Mouse (Mus musculus) ovary, postnatal 10 days (tissue): ENCODE measurements around the gene Cyb5d2.
"Not testable (repeated sequence)": the region's sequence is repeated elsewhere in the genome, so short reads cannot be mapped to it uniquely, and the experiment has no call there.

Source experiments
- DNase-seq: peaks from one replicate; pipeline ENCODE4 v3.0.0; 2022; ENCODE audit warnings: low spot score

Cyb5d2 gene

DNA sequence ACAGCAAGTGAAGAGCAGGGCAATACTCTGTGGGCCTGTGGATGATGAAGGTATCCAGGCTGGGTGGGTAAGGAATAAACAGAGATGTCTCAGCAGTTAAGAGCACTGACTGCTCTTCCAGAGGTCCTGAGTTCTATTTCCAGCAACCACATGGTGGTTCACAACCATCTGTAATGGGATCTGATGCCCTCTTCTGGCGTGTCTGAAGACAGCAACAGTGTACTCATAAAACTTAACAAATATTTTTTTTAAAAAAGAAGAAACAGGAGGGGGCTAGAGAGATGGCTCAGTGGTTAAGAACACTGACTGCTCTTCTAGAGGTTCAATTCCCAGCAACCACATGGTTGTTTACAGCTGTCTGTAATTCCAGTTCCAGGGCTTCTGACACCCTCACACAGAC is 23.3 kb downstream of the Cyb5d2 start:
- DNase-seq: not testable (repeated sequence)

DNA sequence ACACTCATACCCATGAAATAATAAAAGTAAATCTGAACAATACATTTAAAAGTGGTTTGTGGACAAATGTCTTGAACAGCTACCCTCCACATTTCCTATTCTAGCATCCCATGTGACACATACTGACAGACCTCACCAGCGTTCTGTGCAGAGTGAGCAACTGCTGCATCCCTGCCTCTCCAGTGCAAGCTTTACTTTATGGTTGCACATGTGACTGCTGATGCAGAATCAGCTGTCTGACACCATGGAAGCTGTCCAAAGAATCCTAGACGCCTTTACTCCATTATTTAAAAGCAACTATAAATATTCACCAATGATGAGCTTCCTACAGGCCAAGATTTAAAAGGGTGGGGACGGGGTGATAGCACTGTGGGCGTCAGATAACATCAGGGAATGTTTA is 24.5 kb downstream of the Cyb5d2 start:
- DNase-seq: no peak

DNA sequence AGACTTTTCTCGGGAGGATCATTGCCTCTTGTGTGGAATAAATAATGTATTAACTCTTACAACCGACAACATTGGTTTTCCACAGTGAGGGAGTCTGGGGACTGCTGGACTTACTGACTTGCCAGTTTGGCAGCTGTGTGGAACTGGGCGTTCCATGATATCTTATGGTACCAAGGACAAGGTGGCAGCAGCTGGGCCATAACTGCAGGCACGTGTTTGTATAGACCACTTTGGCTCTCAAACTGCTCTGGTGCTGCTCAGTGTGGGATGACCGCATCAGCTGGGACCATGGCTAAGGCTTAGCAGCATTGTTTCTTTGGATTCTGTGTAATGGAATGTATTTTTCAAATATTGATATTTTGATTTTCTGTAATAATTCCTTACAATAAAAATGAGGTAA is 25.1 kb downstream of the Cyb5d2 start:
- DNase-seq: no peak

DNA sequence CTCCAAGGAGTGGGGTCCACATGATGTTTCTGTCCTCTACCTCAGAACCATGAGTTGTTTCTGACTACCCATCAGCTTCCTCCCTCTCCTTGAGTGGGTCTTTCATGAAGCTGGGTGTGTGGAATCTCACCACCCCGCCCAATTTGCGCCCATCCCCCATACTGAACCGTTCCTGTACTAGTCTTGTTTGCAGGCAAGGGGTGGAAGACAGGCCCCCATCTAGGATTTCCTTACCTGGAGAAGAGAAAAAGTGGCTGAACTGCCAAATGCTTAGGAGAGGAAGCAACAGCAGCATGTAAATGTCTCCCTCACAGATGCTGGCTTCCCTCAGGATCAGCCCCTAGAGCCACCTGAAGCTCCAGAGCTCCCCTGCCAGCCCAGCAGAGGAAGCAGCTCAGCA is 25.6 kb downstream of the Cyb5d2 start:
- DNase-seq: no peak

DNA sequence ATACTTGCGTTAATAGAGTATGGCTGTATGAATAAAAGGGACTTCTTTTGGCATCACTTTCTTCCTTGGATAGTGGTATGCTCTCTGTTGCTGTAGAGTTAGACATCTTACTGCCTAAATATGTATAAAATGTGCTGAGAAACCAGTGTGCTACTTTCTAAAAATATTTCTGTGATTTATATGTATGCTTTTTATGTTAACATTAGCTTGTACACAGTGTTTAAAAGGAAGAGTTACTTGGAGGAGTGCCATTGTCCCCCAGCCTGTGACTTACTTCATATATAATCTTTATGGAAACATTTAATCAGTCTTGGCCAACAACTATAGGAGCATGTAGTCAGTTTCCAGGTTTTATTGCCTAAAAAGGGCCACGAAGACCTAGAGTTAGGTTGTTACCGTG is 26.9 kb downstream of the Cyb5d2 start:
- DNase-seq: no peak

DNA sequence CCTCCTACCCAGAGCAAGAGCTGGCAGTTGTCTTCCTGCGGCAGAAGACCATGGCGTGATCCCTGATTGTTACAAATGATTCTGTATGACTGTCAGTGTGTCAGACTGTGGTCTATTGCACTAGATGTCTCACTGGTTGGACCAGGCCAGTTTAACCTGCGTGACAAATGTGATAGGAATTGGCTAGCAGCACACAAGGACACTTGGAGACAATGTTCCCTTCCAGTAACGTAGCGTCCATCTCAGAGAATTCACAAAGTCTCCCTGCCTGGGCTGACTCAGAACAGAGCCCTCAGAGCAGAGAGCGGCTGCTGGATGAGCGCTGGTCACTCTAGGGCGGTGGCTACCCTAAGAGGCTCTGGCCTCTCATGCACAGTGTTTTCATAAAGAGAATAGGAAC is 28.2 kb downstream of the Cyb5d2 start:
- no peak for DNase-seq

DNA sequence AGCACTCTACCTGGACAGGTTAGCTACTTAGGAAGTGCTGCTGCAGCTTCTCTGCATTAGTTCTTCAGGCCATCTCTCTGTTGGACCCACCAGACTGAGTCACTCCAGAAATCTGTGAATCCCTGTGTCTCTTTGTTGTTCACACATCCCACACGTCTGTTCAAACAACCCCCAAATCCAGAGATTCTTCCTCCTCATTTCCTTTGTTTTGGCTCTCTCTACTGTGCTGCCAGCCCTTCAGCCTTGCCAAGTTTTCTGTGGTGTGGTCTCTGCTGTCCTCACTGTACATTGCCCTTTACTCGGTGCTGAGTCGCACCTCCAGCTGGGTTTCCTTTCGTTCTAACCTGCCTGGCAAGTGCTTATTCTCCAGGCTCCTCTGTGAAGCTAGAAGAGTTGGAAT is 31.7 kb downstream of the Cyb5d2 start:
- no peak for DNase-seq

DNA sequence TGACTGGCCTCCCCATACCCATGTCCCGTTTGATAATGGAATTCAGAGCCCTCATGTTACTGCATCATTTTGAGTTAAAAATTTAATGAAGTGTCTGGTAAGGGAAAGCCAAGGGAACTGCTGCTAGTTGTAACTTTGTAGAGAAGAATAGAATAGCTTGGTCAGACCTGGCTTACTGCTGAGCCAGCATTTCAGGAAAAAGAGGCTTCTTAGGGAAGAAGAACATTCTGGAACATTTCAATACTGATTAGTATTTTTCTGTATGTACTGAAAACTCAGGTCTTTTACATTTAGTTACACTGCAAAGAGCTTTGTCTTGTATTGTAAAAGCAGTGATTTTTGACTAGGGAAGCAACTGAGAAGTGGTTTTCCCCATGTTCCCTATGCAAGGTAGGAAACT is 35.2 kb downstream of the Cyb5d2 start:
- no peak for DNase-seq

DNA sequence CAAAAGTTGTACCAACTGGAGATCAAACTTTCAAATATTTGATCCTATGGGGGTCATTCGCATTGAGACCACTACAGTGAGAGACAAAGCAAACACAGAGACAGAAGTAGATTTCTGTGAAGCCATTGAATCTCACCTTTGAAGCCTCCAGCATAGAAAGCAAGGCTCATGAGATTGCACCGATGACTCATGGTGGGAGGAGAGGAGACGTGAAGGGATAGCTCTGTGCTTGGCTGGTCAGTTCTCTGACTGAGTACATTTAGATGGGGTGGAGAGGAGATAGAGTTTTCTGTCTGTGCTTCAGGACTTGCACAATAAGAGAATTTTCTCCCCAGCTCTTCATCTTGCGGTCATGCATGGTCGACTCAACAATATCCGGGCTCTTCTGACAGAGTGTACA is 36.4 kb downstream of the Cyb5d2 start:
- no peak for DNase-seq

DNA sequence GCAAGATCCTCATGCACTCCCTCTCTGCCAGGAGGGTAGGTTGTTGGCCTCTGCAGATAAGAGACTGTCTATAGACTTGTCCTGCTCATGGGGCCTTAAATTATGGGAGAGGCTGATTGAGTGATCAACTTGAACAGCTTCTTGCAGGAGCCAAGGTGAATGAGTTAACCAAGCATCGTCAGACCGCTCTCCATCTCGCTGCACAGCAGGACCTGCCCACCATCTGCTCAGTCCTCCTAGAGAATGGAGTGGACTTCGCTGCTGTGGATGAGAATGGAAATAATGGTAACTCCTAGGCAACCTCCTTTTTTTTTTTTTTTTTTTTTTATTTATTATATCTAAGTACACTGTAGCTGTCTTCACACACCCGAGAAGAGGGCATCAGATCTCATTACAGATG is 37.6 kb downstream of the Cyb5d2 start:
- DNase-seq: no peak

DNA sequence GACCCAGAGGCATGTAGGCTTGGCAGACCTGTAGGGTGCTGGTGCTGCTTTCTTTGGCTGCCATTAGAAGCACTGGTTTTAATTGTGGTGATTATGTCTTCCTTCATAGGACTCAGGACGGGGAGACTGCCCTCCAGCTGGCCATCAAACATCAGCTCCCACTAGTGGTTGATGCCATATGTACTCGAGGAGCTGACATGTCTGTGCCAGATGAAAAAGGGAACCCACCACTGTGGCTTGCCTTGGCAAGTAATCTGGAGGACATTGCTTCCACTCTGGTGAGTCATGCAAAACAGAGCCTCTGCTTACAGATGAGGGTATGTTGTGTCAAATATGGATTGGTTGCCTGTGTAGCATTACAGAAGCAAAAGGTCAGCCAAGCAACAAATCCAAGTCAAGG is 44.0 kb downstream of the Cyb5d2 start:
- DNase-seq: no peak

DNA sequence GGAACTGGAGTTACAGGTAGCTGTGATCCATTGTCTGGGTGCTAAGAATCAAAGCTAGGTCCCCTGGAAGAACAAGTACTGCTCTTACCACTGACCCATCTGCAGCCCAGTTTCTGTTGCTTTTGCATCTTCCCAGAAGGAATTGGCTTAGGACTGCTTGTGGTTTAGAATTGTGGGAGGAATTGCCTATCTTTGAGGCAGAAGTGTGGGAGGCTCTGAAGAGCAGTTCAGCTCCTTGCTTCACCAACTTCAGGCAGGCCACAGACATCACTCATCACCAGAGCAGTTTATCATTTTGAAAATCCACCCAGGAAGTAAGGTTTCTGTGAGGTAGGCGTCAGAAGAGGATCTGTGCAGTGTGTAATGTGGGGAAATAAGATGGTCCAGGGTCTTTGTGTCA is 56.9 kb downstream of the Cyb5d2 start:
- no peak for DNase-seq

DNA sequence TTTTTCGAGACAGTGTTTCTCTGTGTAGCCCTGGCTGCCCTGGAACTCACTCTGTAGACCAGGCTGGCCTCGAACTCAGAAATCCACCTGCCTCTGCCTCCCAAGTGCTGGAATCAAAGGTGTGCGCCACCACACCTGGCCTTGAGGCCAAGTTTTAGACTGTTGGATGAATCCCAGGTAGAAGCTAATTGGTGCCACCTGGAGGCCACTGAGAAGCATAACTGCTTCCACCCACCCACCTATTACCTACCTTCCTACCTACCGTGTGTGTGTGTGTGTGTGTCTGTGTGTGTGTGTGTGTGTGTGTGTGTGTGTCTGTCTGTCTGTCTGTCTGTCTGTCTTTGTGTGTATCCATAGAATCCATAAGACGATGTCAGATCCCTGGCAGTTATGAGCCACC is 58.4 kb downstream of the Cyb5d2 start:
- DNase-seq: not testable (repeated sequence)

DNA sequence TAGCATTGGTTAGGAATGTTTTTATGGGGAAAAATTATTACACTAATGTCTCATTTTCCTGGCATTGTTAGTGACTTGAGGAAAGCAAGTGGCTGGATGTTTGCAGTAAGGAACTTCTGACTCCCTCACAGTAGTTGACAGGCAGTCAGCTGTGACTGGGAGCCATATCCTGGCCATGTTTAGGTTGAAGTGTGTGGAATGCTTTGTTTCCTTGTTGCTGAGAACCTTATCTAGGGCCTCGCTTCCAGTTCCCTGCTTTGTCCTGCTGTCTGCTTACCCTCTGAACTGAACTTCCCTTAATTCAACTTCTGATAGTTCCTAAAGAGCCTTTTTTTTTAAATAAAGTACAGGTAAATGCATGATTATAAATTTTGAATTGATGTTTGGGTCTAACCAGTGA is 59.6 kb downstream of the Cyb5d2 start:
- DNase-seq: no peak

DNA sequence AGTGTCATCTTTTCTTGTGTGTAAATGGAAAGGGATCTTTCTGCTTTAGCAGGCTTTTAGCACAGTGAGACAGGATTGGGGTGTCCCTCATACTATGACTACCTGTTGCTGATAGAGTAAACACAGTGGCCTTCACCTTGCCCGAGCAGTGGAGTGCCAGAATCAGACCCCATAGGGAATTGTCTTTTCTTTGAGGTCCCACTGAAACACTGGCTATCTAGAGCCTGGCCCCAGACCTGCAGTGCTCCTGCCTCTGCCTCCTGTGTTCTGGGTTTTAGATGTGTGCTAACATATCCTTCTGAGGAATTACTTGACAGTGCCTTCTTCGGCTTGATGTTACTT is 60.5 kb downstream of the Cyb5d2 start:
- no peak for DNase-seq

DNA sequence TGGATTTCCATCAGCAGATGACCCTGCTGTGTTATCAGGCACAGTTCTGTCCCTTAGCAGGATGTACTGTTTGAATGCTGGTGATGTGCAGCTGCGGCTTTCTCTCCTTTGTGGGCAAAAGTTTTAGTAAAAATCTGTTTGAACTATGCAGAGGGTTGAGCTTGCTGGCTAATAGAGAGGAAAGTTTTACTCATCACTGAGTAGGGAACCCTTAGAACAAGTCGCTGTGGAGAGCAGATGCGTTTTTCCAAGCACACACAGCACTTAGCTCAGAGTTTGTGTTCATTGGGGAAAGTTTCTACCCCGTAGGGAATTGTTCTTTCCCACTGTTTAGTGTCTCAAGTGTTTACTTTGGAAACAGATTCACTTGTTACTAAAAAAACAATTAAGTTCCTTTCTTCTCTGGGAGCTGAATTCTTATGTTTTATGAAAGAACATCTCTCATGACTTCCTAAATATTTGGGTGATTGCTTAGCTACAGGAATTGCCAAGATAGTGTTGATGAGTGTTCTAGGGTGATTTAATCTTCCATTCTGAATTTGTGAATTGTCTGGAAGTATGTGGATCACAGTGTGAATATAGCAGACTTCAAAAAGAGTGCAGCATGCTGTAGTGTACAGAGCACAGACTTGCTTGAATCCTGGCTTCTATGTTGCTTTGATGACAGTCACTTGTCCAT is 61.0 kb downstream of the Cyb5d2 start:
- no peak for DNase-seq

DNA sequence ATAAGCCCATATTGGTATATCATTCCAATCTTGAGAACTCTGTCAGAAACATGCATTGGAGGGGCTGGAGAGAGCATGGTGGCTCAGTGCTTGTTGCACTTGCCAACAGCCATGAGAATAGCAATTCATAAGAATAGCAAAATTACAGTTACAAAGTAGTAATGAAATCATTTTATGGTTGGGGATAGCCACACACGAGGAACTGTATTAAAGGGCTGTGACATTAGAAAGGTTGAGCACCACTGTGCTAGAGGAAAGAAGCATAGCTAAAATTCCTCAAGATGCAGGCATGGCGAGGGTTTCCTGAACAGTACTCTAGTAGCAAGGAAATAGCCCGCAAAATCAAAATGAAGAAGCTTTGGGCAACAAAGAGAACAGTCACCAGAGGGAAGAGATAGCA is 62.2 kb downstream of the Cyb5d2 start:
- DNase-seq: no peak
